Mouse (Mus musculus): ENCODE measurements at regions not wholly inside any gene's neighbourhood (a gene's known extent, or its start where the extent isn't known, plus 50 kb on each side); places are given as distances from the start of the nearest gene placed in this dataset.

DNA sequence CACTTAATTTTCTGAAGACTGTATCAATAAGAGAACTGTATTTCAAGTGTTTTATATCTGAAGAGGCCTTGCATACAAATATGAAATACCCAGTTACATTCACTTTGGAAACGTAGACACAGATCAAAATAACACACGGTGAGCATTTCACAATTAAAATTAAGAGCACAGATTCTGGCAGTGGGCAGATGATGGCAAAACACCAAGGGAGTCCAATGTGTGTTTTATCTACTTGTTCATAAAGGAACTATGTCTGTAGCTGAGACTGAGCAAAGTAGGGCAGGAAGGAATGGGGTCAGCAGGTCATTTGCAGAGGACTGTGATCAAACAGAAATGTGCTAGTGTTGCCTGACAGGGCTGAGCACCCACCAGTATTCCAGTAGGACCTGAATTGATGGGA is 171.6 kb upstream of the Pabpc6 start:
- no peaks in the 10 kb centered on the region for H3K4me1 ChIP-seq (replicated peaks; ENCODE audit: control insufficient read depth, insufficient read depth, low read length)
- no peak overlapping the region for H3K4me2 ChIP-seq (replicated peaks; ENCODE audit: low read depth)
- H3K27ac ChIP-seq (ENCODE audit: low read depth, low read length), result no peak overlapping the region
- no peaks in the 10 kb centered on the region for H3K9me3 ChIP-seq (ENCODE audit: control insufficient read depth)
- no peaks in the 10 kb centered on the region for H3K36me3 ChIP-seq (ENCODE audit: control insufficient read depth, insufficient read depth)
- H3K27me3 ChIP-seq (replicated peaks; ENCODE audit: control insufficient read depth, insufficient read depth, low read length), result no peaks in the 10 kb centered on the region
- no peak overlapping the region for H3K4me3 ChIP-seq (ENCODE audit: low read depth, low read length)
- no peak for ATAC-seq
- WGBS, result 84% methylated on average over 2 of the region's 2 CpGs
- H3K9ac ChIP-seq (ENCODE audit: low read depth, low read length), result no peak overlapping the region
- no peak for TF ChIP-seq CTCF (IDR thresholded peaks at IDR 0.05; ENCODE audit: low read depth)

DNA sequence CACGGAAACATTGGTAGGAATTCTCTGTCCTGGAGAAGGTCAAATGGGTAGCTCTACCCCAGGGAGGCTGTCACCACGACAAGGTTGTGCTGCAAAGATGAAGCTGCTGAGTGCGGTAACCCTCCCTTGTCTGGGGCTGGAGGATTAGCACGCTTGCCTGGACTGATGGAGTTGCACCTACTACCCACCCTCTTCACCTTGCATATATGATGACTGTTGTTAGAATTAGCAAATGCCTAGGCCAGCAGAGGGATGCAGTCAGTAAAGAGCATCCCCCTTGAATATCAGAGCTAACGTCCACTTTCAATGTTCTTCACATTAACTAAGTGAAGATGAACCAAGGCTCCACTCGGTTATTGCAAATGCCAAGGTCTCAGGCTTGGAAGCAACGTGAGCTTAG is 169.7 kb upstream of the Pabpc6 start:
- Histone ChIP-seq H3K27ac (ENCODE audit: low read depth, low read length) (no peak overlapping the region), H3K9me3 (ENCODE audit: control insufficient read depth) (no peaks in the 10 kb centered on the region), H3K4me2 (replicated peaks; ENCODE audit: low read depth) (no peak overlapping the region), H3K36me3 (ENCODE audit: control insufficient read depth, insufficient read depth) (no peaks in the 10 kb centered on the region), H3K4me1 (replicated peaks; ENCODE audit: control insufficient read depth, insufficient read depth, low read length) (no peaks in the 10 kb centered on the region), H3K27me3 (replicated peaks; ENCODE audit: control insufficient read depth, insufficient read depth, low read length) (no peaks in the 10 kb centered on the region), H3K9ac (ENCODE audit: low read depth, low read length) (no peak overlapping the region), H3K4me3 (ENCODE audit: low read depth, low read length) (no peak overlapping the region)
- 80% methylated on average over 7 of the region's 7 CpGs for WGBS
- no peak for TF ChIP-seq CTCF (IDR thresholded peaks at IDR 0.05; ENCODE audit: low read depth)
- no peak for ATAC-seq

DNA sequence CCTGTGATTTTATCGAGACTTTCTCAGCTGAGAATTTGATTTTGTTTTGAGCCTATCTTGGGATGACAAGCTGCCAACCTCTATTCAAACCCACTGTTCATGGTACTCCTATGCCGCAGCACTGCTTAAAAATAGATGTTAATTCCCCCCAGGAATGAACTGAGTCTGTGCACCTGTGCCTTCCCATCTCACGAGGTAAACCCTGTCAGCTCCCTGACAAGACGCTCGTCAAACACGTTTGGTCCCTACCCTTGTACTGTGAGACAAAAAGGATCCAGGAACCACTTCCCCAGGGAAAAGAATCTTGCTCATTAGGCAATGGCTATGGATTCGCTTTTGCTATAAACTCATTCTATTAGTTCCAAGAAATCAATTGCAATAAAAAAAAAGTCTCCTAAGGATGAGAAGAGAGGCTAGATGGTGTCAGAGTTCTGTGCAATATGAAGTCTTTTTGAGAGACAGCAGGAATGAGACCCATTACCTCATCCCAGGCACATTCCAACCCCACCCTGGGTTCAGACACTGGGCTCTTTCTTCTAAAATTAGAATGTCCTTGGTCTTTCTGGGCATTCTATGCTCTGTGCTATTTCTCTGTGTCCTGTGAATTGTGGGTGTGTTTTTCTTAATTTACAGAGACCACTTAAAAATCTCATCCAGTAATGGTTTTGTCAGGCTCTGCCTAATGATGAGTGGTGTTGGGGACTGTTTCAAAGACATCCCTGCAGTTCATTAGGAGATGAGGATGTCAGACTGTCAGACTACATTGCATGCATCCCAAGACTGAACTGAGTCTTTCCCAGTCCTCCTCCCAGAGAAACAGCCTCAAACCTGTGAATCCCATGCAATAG is 167.7 kb upstream of the Pabpc6 start:
- no peaks in the 10 kb centered on the region for H3K36me3 ChIP-seq (ENCODE audit: control insufficient read depth, insufficient read depth)
- H3K4me2 ChIP-seq (replicated peaks; ENCODE audit: low read depth), result no peak overlapping the region
- H3K4me3 ChIP-seq (ENCODE audit: low read depth, low read length), result no peak overlapping the region
- no peak for TF ChIP-seq CTCF (IDR thresholded peaks at IDR 0.05; ENCODE audit: low read depth)
- H3K27ac ChIP-seq (ENCODE audit: low read depth, low read length), result no peak overlapping the region
- no peak overlapping the region for H3K9ac ChIP-seq (ENCODE audit: low read depth, low read length)
- no peak for ATAC-seq
- H3K4me1 ChIP-seq (replicated peaks; ENCODE audit: control insufficient read depth, insufficient read depth, low read length), result no peaks in the 10 kb centered on the region
- no peaks in the 10 kb centered on the region for H3K27me3 ChIP-seq (replicated peaks; ENCODE audit: control insufficient read depth, insufficient read depth, low read length)
- H3K9me3 ChIP-seq (ENCODE audit: control insufficient read depth), result no peaks in the 10 kb centered on the region
- 82% methylated on average over 7 of the region's 7 CpGs for WGBS

DNA sequence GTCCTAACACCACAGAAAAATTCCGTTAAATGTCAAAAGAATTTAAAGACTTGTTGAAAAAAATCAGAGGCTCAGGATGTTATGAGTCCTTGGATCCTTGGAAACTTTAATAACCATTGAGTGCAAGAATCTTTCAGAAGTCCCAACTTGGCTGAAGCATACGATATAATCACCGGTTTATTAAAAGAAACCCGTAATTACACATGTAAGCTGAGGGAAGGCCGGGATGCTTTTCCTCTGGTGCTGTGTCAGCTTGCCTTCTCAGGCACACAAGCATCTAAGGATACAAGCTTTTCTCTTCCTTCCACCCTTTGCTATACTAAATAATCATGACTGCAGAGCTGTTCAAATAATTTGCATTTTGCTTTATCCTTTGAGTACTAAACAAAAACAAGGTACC is 160.4 kb upstream of the Pabpc6 start:
- Histone ChIP-seq H3K27ac (ENCODE audit: low read depth, low read length) (no peak overlapping the region), H3K4me2 (replicated peaks; ENCODE audit: low read depth) (no peak overlapping the region), H3K9me3 (ENCODE audit: control insufficient read depth) (no peaks in the 10 kb centered on the region), H3K4me1 (replicated peaks; ENCODE audit: control insufficient read depth, insufficient read depth, low read length) (no peaks in the 10 kb centered on the region), H3K36me3 (ENCODE audit: control insufficient read depth, insufficient read depth) (no peaks in the 10 kb centered on the region), H3K27me3 (replicated peaks; ENCODE audit: control insufficient read depth, insufficient read depth, low read length) (no peaks in the 10 kb centered on the region), H3K4me3 (ENCODE audit: low read depth, low read length) (no peak overlapping the region), H3K9ac (ENCODE audit: low read depth, low read length) (no peak overlapping the region)
- ATAC-seq, result no peak
- 91% methylated on average over 5 of the region's 5 CpGs for WGBS
- TF ChIP-seq CTCF (IDR thresholded peaks at IDR 0.05; ENCODE audit: low read depth), result no peak

DNA sequence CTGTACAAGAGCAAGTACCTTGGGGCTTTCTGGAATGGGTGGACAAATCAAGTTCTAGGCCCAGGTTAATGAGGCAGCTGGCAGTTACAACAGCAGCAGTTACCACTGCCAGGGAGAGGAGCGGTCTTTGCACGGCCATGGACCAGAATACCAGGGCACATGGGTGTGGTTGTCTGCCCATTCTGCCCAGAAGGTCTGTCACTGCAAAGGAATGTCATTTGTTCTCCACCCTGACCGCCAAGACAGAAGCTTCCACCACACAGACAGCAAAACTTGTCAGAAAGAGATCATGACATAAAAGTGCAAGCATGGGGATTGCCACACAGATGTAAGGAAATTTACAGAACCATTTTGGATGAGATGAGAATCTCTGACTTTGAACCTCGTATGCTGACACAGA is 151.8 kb upstream of the Pabpc6 start:
- no peak overlapping the region for H3K4me2 ChIP-seq (replicated peaks; ENCODE audit: low read depth)
- WGBS, result 71% methylated on average over 4 of the region's 4 CpGs
- no peak overlapping the region for H3K9ac ChIP-seq (ENCODE audit: low read depth, low read length)
- no peak overlapping the region for H3K4me3 ChIP-seq (ENCODE audit: low read depth, low read length)
- no peak for ATAC-seq
- TF ChIP-seq CTCF (IDR thresholded peaks at IDR 0.05; ENCODE audit: low read depth), result no peak
- H3K36me3 ChIP-seq (ENCODE audit: control insufficient read depth, insufficient read depth), result no peaks in the 10 kb centered on the region
- H3K27ac ChIP-seq (ENCODE audit: low read depth, low read length), result no peak overlapping the region
- no peaks in the 10 kb centered on the region for H3K27me3 ChIP-seq (replicated peaks; ENCODE audit: control insufficient read depth, insufficient read depth, low read length)
- H3K4me1 ChIP-seq (replicated peaks; ENCODE audit: control insufficient read depth, insufficient read depth, low read length), result no peaks in the 10 kb centered on the region
- H3K9me3 ChIP-seq (ENCODE audit: control insufficient read depth), result no peaks in the 10 kb centered on the region

DNA sequence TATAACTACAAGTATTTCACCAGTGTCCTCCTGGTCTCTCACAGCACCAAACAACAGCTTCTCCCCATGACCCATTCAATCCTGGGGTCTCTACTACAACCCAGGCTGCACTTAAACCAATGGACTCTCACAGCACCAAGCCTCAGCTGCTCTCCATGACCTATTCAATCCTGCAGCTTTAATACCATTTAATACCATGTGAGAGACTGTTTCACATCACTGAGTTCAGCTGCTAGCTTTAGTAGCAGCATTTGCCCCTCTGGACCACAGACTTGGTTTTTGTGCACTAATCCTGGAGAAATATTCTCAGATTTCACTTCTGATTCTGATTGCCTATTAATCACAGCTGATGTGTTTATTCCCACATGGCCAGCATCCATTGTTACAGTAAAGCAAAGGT is 147.5 kb upstream of the Pabpc6 start:
- Histone ChIP-seq H3K4me2 (replicated peaks; ENCODE audit: low read depth) (no peak overlapping the region), H3K4me3 (ENCODE audit: low read depth, low read length) (no peak overlapping the region), H3K36me3 (ENCODE audit: control insufficient read depth, insufficient read depth) (no peaks in the 10 kb centered on the region), H3K9ac (ENCODE audit: low read depth, low read length) (no peak overlapping the region), H3K27me3 (replicated peaks; ENCODE audit: control insufficient read depth, insufficient read depth, low read length) (no peaks in the 10 kb centered on the region), H3K27ac (ENCODE audit: low read depth, low read length) (no peak overlapping the region), H3K4me1 (replicated peaks; ENCODE audit: control insufficient read depth, insufficient read depth, low read length) (no peaks in the 10 kb centered on the region), H3K9me3 (ENCODE audit: control insufficient read depth) (no peaks in the 10 kb centered on the region)
- ATAC-seq, result no peak
- no peak for TF ChIP-seq CTCF (IDR thresholded peaks at IDR 0.05; ENCODE audit: low read depth)

Measured in intestine, postnatal 0 days (tissue).